Mouse (Mus musculus): ENCODE measurements around the gene Kif3c. TPM values are rescaled to one million over a fixed set of nuclear protein-coding genes. Genes with fewer than 3 reads are reported as not detected.

Kif3c gene
- polyA plus RNA-seq, 1 experiment from 2014 or later: 0.72 TPM

- Histone ChIP-seq H3K4me2 (ENCODE audit: low read depth, low read length) (no peak overlapping the region), H3K4me3 (ENCODE audit: low read depth, low read length) (no peak overlapping the region), H3K9me3 (replicated peaks; ENCODE audit: control insufficient read depth, low read length) (no peaks in the 10 kb centered on the region; the same call in 1 of the 2 replicates), H3K4me1 (ENCODE audit: control insufficient read depth, low read depth, low read length) (no peaks in the 10 kb centered on the region), H3K27me3 (ENCODE audit: control insufficient read depth, insufficient read depth, low read depth, low read length) (no peaks in the 10 kb centered on the region), H3K9ac (ENCODE audit: low read depth, low read length) (no peak overlapping the region), H3K27ac (ENCODE audit: low read length) (no peak overlapping the region), H3K36me3 (ENCODE audit: control insufficient read depth, insufficient read depth) (no peaks in the 10 kb centered on the region)
- ATAC-seq (ENCODE audit: low read depth): no peak
- WGBS (ENCODE audit: insufficient replicate concordance): 62% methylated on average over 5 of the region's 5 CpGs
Measured at GRCm38 (mm10) chr12:3345038-3345437, 19.9 kb upstream of the Kif3c start.

GRCm38 (mm10) chr12:3347682-3348081, 17.2 kb upstream of the Kif3c start:
- no peaks in the 10 kb centered on the region for H3K27me3 ChIP-seq (ENCODE audit: control insufficient read depth, insufficient read depth, low read depth, low read length)

GRCm38 (mm10) chr12:3349387-3349786, 15.5 kb upstream of the Kif3c start:
- WGBS (ENCODE audit: insufficient replicate concordance): 45% methylated on average over 2 of the region's 3 CpGs
- no peaks in the 10 kb centered on the region for H3K4me1 ChIP-seq (ENCODE audit: control insufficient read depth, low read depth, low read length)
- H3K36me3 ChIP-seq (ENCODE audit: control insufficient read depth, insufficient read depth): no peaks in the 10 kb centered on the region
- no peak overlapping the region for H3K9ac ChIP-seq (ENCODE audit: low read depth, low read length)
- no peaks in the 10 kb centered on the region for H3K27me3 ChIP-seq (ENCODE audit: control insufficient read depth, insufficient read depth, low read depth, low read length)
- H3K27ac ChIP-seq (ENCODE audit: low read length): no peak overlapping the region
- no peaks in the 10 kb centered on the region for H3K9me3 ChIP-seq (replicated peaks; ENCODE audit: control insufficient read depth, low read length)
- H3K4me2 ChIP-seq (ENCODE audit: low read depth, low read length): no peak overlapping the region
- ATAC-seq (ENCODE audit: low read depth): no peak
- H3K4me3 ChIP-seq (ENCODE audit: low read depth, low read length): no peak overlapping the region

More at GRCm38 (mm10) chr12:3347682-3348081, 17.2 kb upstream of the Kif3c start:
- Histone ChIP-seq H3K9ac (ENCODE audit: low read depth, low read length) (no peak overlapping the region), H3K36me3 (ENCODE audit: control insufficient read depth, insufficient read depth) (no peaks in the 10 kb centered on the region), H3K9me3 (replicated peaks; ENCODE audit: control insufficient read depth, low read length) (no peaks in the 10 kb centered on the region), H3K4me3 (ENCODE audit: low read depth, low read length) (no peak overlapping the region), H3K27ac (ENCODE audit: low read length) (no peak overlapping the region), H3K4me1 (ENCODE audit: control insufficient read depth, low read depth, low read length) (no peaks in the 10 kb centered on the region), H3K4me2 (ENCODE audit: low read depth, low read length) (no peak overlapping the region)
- no peak for ATAC-seq (ENCODE audit: low read depth)

- H3K9me3 ChIP-seq (replicated peaks; ENCODE audit: control insufficient read depth, low read length): no peaks in the 10 kb centered on the region
- H3K27me3 ChIP-seq (ENCODE audit: control insufficient read depth, insufficient read depth, low read depth, low read length): no peaks in the 10 kb centered on the region
- H3K4me2 ChIP-seq (ENCODE audit: low read depth, low read length): no peak overlapping the region
- H3K9ac ChIP-seq (ENCODE audit: low read depth, low read length): no peak overlapping the region
- no peak for ATAC-seq (ENCODE audit: low read depth)
- no peaks in the 10 kb centered on the region for H3K4me1 ChIP-seq (ENCODE audit: control insufficient read depth, low read depth, low read length)
- no peak overlapping the region for H3K4me3 ChIP-seq (ENCODE audit: low read depth, low read length)
- H3K36me3 ChIP-seq (ENCODE audit: control insufficient read depth, insufficient read depth): no peaks in the 10 kb centered on the region
- no peak overlapping the region for H3K27ac ChIP-seq (ENCODE audit: low read length)
- WGBS (ENCODE audit: insufficient replicate concordance): 55% methylated on average over 5 of the region's 5 CpGs
Measured at GRCm38 (mm10) chr12:3350136-3350535, 14.8 kb upstream of the Kif3c start.

- no peak overlapping the region for H3K4me2 ChIP-seq (ENCODE audit: low read depth, low read length)
Measured at GRCm38 (mm10) chr12:3352216-3352615, 12.7 kb upstream of the Kif3c start.

GRCm38 (mm10) chr12:3355068-3355467, 9.9 kb upstream of the Kif3c start:
- Histone ChIP-seq H3K27me3 (ENCODE audit: control insufficient read depth, insufficient read depth, low read depth, low read length) (no peaks in the 10 kb centered on the region), H3K36me3 (ENCODE audit: control insufficient read depth, insufficient read depth) (no peaks in the 10 kb centered on the region), H3K4me2 (ENCODE audit: low read depth, low read length) (no peak overlapping the region), H3K9me3 (replicated peaks; ENCODE audit: control insufficient read depth, low read length) (no peaks in the 10 kb centered on the region), H3K4me3 (ENCODE audit: low read depth, low read length) (no peak overlapping the region), H3K4me1 (ENCODE audit: control insufficient read depth, low read depth, low read length) (no peaks in the 10 kb centered on the region), H3K9ac (ENCODE audit: low read depth, low read length) (no peak overlapping the region), H3K27ac (ENCODE audit: low read length) (no peak overlapping the region)
- ATAC-seq (ENCODE audit: low read depth): no peak
- 68% methylated on average over 8 of the region's 8 CpGs for WGBS (ENCODE audit: insufficient replicate concordance)

More at GRCm38 (mm10) chr12:3352216-3352615, 12.7 kb upstream of the Kif3c start:
- ATAC-seq (ENCODE audit: low read depth): no peak
- no peaks in the 10 kb centered on the region for H3K36me3 ChIP-seq (ENCODE audit: control insufficient read depth, insufficient read depth)
- no peaks in the 10 kb centered on the region for H3K4me1 ChIP-seq (ENCODE audit: control insufficient read depth, low read depth, low read length)
- H3K27me3 ChIP-seq (ENCODE audit: control insufficient read depth, insufficient read depth, low read depth, low read length): no peaks in the 10 kb centered on the region
- no peak overlapping the region for H3K9ac ChIP-seq (ENCODE audit: low read depth, low read length)
- no peak overlapping the region for H3K27ac ChIP-seq (ENCODE audit: low read length)
- no peak overlapping the region for H3K4me3 ChIP-seq (ENCODE audit: low read depth, low read length)
- WGBS (ENCODE audit: insufficient replicate concordance): 51% methylated on average over 6 of the region's 6 CpGs
- H3K9me3 ChIP-seq (replicated peaks; ENCODE audit: control insufficient read depth, low read length): no peaks in the 10 kb centered on the region

GRCm38 (mm10) chr12:3356824-3357223, 8.1 kb upstream of the Kif3c start:
- H3K36me3 ChIP-seq (ENCODE audit: control insufficient read depth, insufficient read depth): no peaks in the 10 kb centered on the region
- ATAC-seq (ENCODE audit: low read depth): no peak
- H3K4me2 ChIP-seq (ENCODE audit: low read depth, low read length): no peak overlapping the region
- no peak overlapping the region for H3K9ac ChIP-seq (ENCODE audit: low read depth, low read length)
- H3K9me3 ChIP-seq (replicated peaks; ENCODE audit: control insufficient read depth, low read length): no peaks in the 10 kb centered on the region
- no peaks in the 10 kb centered on the region for H3K4me1 ChIP-seq (ENCODE audit: control insufficient read depth, low read depth, low read length)
- whole genome bisulfite sequencing (ENCODE audit: insufficient replicate concordance): 60% methylated on average over 13 of the region's 16 CpGs
- H3K4me3 ChIP-seq (ENCODE audit: low read depth, low read length): no peak overlapping the region
- no peaks in the 10 kb centered on the region for H3K27me3 ChIP-seq (ENCODE audit: control insufficient read depth, insufficient read depth, low read depth, low read length)
- H3K27ac ChIP-seq (ENCODE audit: low read length): no peak overlapping the region

GRCm38 (mm10) chr12:3359302-3359701, 5.6 kb upstream of the Kif3c start:
- Histone ChIP-seq H3K4me3 (ENCODE audit: low read depth, low read length) (no peak overlapping the region), H3K4me2 (ENCODE audit: low read depth, low read length) (no peak overlapping the region), H3K36me3 (ENCODE audit: control insufficient read depth, insufficient read depth) (no peaks in the 10 kb centered on the region), H3K9me3 (replicated peaks; ENCODE audit: control insufficient read depth, low read length) (no peaks in the 10 kb centered on the region), H3K27ac (ENCODE audit: low read length) (no peak overlapping the region), H3K4me1 (ENCODE audit: control insufficient read depth, low read depth, low read length) (no peaks in the 10 kb centered on the region), H3K27me3 (ENCODE audit: control insufficient read depth, insufficient read depth, low read depth, low read length) (no peaks in the 10 kb centered on the region), H3K9ac (ENCODE audit: low read depth, low read length) (no peak overlapping the region)
- WGBS (ENCODE audit: insufficient replicate concordance): 15% methylated on average over 3 of the region's 3 CpGs
- ATAC-seq (ENCODE audit: low read depth): no peak

GRCm38 (mm10) chr12:3360043-3360442, 4.9 kb upstream of the Kif3c start:
- no peak overlapping the region for H3K9ac ChIP-seq (ENCODE audit: low read depth, low read length)
- H3K27me3 ChIP-seq (ENCODE audit: control insufficient read depth, insufficient read depth, low read depth, low read length): no peaks in the 10 kb centered on the region
- 72% methylated on average over 2 of the region's 2 CpGs for WGBS (ENCODE audit: insufficient replicate concordance)
- H3K4me2 ChIP-seq (ENCODE audit: low read depth, low read length): no peak overlapping the region
- H3K27ac ChIP-seq (ENCODE audit: low read length): no peak overlapping the region
- H3K4me3 ChIP-seq (ENCODE audit: low read depth, low read length): no peak overlapping the region
- no peaks in the 10 kb centered on the region for H3K9me3 ChIP-seq (replicated peaks; ENCODE audit: control insufficient read depth, low read length)
- H3K4me1 ChIP-seq (ENCODE audit: control insufficient read depth, low read depth, low read length): peaks cover 3% of the 10 kb centered on the region; the same call in 1 of the 2 replicates
- H3K36me3 ChIP-seq (ENCODE audit: control insufficient read depth, insufficient read depth): no peaks in the 10 kb centered on the region
- ATAC-seq (ENCODE audit: low read depth): no peak
